Mouse (Mus musculus) layer of hippocampus, adult 8-10 months (tissue): ENCODE data around the gene Gucy1a1. TPM values are rescaled to one million over a fixed set of nuclear protein-coding genes. Genes with fewer than 3 reads are reported as not detected.
A peak's percentile ranks its signal among the peaks of the same experiment; 100 is the strongest.
"Not testable (repeated sequence)": the region's sequence is repeated elsewhere in the genome, so short reads cannot be mapped to it uniquely, and the experiment has no call there.

Source experiments
- DNase-seq, 2 experiments: peaks; one replicate each; pipeline ENCODE4 v3.0.0; 2022; ENCODE audit warnings: low spot score in 2 of 2
- total RNA-seq, 4 experiments: library from RNA; stranded (reverse); gene quantifications; 2 replicates each; pipeline ENCODE4 v1.2.4; 2022

Gene Gucy1a1
- 10 to 100 TPM; 19.4 to 21.8 (median 20.4) TPM for total RNA-seq

DNA sequence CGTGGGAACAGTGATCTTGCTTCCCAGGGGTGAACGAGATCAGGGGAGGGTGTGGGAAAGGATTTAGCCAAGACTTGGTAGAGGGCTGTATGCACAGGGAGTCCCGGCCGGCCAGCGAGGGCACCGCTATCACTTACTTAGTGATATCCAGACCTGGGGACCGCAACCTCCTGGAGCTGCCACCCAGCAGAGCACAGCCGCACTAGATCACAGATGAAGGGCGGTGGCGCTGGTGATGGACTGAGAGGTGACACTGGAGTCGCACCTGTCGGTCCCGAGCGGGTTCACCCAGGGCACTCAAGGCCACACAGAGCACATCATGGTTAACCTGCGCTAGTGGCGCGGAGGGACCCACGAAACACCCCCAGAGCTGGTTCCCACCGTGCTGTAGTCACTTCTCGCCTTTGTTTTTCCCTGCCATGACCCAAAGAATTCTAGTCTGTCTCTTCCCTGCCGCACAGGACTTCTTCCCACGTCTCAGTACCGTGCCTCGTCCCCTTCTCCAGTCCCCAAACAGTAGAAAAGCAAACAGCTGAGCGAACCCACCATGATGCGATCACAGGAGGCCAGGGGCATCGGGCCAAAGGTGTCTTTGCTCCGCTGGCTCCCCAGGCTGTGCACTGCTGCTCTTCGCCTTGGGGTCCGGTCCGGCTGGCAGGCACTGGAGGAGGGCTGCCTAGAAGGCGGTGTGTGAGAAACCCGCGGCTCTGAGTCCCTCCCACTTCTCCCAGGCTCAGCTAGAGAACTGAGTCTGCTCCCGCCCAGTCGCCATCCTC, at the start of gene Gucy1a1:
Gene Gucy1a1, minus strand, starts transcription at position 664 of the 776 bp plus-strand sequence.
- DNase-seq, result peak; percentile 24 to 38

DNA sequence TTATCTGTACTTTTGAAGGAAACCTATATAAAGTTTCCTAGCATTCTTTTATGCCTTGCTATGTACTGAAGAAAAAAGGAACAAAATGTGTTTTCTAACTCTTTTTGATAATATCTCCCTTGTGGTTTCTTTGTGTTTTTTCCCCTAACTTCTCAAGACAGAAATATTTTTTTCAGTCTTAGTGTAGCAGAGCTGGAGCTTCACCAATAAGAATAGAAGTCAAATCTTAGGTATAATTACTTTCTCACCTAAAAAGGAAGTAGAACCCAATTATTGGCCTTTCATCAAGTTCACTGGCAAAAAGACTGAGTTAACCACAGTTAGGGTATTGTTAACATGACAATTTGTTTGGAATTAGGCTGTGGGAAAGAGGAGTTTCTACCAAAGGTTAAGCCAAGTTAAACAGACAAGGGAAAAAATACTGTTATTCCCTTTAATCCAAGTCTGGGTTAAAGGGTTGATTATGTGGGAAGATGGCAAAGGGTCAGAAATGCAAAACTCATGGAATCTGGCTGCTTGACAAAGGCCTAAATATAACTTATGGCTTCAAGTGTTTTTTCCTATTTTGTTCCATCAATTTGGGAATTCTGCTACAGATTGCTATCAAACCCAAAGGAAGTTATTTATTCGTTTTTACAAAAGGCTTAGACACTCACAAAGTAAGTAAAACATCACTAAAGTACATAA, 46.1 kb upstream of the Gucy1a1 start:
- no peak for DNase-seq

DNA sequence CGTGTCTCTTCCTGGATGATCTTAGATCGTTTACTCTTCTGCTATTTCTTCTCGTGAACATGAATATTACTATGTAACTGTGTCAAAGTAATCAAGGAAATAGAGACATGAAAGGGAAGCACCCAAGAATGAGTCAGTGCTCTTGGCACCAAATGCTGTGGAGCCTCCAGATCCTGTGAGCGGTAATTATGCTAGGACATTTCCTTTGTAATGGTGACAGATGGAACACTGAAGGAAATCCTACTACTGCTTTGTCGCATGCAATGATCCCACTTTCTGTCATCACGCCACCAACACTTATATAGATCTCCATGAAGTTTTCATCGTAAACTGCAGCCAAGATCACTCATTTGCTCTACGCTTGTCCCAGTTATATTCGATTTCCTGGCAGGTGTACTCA, 40.0 kb upstream of the Gucy1a1 start:
- peak; percentile 8 to 23 for DNase-seq

DNA sequence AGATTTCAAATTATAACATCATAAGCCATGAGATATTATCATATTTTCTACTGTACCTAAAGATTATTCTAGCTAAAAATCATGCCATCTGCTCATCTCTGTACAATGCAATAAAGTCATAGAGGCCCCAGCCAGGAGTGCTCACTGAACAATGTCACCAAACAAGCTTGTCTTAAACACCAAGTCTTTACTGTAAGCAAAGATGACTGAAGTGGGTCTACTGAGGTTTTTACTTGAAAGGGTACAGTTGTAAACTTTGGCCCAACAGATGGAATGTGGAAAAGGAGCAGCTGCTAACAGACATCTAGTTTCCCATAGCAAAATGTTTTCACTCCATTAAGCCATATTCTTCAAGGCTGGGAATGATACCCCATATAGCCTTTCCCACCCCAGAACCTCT, 35.9 kb upstream of the Gucy1a1 start:
- no peak for DNase-seq

DNA sequence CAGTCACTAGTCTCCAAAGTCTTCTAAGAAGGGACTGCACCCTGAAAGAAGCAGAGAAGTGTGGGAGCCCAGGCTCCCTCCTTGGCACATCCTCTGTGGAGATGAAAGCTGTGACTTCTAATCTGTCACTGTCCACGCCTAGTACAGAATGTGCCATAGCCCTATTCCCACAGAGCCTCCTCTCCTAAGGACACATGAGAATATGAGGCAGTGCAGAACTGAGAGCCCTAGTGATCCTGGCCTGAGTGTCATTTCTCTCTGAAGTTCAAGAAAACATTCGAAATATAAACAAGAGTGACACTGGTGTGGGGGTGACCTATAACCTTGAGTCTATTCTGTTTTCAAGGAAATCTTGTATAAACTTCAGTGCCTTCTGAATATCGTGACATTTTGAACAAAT, 34.7 kb upstream of the Gucy1a1 start:
- no peak for DNase-seq

DNA sequence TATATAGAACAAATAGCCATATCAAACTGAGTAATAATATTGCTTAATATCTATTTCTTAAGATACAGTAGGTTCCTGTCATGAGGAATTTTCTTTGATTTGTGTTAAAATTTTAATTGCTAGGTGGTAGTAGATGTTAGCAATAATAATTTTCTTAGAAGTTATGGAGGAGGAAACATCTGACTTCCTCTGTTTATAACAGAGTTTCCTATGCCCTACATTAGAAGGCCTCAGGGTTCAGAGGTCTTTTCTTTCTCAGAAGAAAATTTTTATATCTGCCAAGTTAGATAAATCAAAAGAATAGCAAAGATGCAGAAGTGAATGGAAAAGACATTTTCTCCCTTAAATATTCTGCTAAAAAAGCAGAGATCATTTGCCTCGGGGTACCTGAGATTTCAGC, 29.9 kb upstream of the Gucy1a1 start:
- DNase-seq, result no peak

DNA sequence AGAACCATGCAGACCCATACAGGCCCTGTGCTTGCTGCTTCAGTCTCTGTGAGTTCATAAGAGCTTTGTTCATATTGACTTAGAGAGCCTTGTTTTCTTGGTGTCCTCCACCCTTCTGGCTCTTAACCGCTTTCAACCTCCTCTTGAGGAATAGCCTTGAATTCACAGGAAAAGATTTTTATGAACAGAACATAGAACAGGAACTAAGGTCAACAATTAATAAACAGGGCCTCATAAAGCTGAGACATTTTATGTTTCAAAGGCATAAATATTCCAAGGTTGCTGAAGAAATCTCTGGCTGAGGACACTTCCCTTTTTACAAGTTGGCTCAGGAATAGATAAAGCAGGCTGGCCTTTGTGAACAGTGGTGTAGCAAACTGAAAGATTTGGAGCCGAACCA, 21.5 kb upstream of the Gucy1a1 start:
- DNase-seq, result no peak

DNA sequence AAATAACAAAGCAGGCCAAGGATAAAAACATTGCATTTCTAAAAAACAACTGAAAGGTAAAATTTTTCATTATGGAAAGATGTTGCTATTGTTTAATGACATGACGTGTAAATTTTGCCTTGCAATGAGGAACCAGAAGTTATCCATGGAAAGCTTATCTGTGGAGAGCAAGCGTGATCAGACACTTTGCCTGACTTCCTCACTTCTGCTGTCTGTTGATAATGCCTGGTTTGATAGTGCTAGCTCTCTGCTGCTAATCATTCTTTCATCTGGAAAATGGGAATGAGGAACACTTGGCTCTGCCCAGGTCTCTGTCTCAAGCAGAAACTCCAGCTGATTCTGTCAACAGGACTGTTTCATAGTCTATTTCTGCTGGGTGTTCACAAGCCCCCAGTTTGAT, 20.3 kb upstream of the Gucy1a1 start:
- no peak for DNase-seq

DNA sequence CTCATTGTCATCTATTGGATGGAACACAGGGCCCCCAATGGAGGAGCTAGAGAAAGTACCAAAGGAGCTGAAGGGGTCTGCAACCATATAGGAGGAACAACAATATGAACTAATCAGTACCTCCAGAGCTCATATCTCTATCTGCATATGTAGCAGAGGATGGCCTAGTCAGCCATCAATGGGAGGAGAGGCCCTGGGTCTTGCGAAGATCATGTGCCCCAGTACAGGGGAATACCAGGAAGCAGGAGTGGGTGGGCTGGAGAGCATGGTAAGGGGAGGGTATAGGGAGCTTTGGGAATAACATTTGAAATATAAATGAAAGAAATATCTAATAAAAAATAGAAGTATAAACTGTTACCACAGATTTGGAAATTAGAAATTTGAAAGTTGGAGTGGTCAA, 17.4 kb upstream of the Gucy1a1 start:
- DNase-seq, result not testable (repeated sequence)

DNA sequence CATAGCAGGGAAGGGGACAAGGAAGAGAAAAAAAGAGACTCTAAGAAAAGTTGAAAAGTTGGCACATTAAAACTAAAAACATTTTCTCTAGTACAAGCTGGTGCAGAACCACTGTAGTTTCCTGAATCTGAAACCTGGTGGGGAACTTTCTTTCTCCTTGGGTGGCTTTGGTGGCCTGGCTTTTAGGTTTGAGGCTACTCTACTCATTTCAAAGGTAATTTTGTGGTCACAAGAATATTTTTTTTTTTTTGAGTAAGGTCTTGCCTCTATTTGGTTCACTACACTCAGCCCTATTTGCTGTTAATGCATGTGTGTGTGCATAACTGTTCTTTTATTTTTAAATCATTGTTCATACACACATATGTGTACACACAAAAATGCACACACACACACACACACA, 389 bp upstream of the Gucy1a1 start:
- no peak for DNase-seq

DNA sequence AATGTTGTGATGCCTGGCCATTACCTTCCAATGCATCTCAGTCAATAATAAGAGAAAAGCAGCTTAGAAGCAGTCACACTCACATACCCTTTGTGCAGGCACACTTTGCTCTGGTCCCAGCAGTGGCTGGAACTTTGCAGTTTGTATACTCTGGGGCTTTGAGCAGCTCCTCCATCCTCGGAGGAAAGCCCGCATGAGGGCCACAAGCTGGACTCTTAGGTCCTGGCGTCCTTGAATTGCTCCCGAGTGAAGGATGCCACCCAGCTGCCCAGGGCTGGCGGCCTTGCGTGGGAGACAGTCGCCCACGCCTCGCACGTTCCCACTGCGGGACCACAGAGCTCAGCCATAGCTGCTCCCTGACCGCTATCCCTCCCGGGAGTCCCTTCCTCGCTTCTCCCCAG, 864 bp downstream of the Gucy1a1 start:
- DNase-seq, result no peak

DNA sequence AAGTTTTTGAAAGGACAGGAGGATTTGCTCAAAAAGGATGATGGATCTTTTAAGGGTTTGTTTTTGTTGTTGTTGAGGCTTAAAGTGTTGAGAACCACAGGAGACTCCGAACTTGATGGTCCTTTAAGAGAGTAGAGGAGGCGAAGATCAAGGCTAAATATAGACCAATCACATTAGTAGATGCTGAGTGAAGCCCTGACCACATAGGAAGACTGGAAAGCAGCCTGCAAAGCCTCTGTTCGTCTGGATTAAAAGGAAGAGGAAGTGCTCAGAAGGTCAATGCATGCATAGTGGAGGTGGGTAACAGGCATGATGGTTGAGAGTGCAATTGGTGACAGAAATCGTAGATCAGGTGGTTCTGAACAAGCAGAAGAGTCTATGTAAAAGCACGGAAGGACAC, 4.8 kb downstream of the Gucy1a1 start:
- no peak for DNase-seq

DNA sequence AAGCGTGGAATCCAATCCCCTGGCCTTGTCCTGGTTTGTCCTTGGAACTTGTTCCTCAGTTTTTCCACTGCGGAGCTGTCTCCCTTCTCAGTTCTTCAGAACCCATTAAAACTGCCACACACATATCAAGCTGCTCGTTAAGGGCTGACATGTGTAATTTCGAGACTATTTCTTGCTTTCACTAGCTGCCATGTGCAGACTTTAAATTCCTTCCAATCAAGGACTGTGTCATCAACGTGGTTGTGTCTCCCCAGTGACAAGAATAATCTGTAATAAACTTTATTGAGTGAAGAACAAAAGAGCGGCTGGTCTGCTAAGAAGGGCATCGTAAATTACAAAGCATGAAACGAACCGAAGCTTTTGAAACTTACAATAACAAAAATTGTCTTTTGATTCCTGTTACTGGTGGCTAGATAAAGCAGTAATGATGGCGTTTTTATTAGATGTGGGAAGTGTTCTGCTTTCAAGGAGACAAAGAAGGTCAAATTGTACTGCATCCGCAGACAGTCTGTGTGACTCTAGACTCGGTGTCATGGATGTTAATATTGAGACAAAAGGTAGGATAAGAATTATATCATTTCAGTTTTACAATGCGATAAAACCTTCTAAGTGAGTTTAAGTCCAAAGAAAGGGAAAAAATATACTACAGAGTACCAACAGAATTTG, 7.5 kb downstream of the Gucy1a1 start:
- DNase-seq, result no peak

DNA sequence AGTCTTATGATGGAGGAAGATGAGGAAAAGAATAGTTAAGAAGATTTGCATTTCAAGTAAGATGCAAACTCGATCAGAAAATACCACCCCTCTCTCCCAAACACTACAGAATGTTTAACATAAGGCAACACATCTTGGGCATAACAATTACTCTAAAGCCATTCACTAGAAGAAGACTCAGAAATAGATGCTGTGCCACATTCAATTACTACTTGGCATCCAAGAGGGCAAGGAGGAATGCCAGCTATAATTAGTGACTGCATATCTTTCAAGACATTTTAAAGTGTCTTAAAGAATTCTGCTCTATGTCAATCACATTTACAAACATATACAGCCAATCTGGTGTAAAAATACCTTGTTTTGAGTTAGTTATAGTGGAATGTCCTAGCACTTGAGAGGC, 10.1 kb downstream of the Gucy1a1 start:
- no peak for DNase-seq

DNA sequence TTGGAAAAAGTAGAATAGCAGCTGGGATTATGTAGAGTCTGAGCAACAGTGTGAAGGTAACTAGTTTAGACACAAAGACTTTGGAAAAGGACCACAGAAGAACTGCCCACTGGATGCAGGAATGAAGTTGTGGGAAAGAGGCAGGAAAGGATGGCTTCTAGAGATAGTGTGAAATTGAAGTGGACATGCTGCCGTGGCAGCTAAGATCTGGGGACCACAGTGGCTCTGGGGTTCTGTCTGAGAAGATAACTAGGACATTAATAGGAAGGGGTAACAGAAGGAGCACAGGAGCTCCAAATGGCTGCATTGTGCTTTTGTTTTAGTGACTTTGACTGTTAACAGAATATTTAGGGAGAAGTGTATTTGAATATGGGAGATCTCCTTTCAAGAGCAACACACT, 16.3 kb downstream of the Gucy1a1 start:
- no peak for DNase-seq

DNA sequence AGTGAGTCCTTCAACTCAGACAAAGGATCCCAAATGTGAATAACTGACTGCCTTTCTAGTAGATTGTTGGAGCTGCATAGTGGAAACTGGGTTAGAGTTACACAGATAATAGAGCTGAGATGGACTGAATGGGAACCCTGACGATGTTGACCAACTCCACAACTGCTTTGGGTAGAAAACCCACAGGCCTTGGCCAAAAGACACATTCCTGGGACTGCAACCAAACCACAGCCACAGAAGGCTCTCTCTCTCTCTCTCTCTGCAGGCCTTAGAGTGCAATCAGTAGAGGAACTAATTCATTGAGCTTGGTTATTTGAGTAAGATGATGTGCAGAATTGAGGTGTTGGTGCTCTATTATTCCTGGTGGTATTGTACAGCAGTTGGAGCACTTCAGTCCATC, 21.0 kb downstream of the Gucy1a1 start:
- no peak for DNase-seq

DNA sequence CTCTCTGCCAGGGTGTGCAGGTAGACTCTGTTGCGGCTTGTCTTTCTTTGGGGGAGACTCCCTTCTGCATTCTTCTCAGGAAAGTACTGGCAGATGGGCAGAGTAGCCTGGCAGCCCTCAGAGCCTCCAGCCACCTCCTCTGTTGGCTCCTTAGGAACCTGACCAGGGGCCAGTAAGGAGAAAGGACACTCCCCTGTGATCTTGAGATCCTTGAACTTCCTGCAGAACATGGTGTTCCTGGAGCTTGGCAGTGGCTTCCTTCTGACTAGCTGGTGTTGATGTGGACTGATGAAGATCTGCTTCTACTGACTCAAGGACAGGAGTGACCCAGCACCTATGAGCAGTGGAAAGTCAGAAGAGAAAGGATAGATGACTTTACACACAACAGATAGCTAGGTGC, 26.7 kb downstream of the Gucy1a1 start:
- no peak for DNase-seq

DNA sequence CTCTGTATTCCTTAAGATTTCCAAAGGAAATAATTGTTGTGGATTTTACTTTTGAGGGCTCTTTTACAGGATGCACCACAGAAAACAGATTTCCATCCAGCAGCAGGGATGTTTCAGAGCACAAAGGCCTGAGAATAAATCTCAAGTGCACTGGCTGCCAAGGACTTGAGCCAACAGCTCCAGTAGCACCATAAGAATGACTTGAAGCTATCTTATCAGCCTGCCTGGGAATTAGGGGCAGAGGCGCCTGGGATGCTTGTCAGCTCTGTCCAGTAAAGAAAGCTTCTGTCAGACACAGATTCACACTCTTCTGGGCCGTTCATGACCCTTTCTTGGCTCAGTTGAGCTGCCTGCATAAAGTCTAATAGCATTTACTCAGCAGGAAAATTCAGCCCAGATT, 33.1 kb downstream of the Gucy1a1 start:
- DNase-seq, result no peak

DNA sequence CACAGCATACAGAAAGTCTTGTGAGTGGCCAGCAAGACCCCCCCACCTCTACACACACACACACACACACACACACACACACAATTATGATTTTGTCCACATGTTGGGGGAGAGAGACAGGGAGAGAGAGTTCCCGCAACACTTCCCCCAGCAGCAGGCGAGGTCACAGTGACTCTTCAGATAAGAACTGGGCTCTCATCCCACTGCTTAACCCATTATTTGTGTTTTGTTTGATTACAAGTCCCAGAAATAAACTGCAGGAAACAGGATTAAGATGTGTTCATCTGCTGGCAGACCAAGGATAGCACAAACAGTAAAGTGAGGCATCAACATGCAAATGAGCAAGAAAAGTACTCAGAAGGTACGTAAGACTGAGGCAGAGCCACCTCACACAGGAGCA, 33.6 kb downstream of the Gucy1a1 start:
- no peak for DNase-seq

DNA sequence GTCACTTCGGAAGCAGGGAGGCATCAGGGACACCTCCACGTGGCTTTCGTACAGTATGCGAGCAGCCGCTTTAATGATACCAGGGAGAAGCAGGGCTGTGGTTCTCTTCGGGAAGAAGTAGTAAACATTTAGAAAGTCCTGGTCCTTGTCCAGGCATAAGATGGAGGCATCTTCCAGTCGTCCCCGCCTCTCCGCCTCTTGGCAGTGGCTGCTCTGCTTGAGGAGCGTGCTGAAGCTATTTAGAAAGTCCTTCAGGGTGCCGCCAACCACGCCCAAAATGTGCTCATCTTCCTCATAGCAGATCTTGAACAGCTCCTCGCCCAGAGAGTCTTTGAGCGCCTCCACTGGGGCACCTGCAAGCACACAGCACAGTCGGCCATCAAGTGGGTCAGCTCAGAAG, 36.6 kb downstream of the Gucy1a1 start:
- DNase-seq, result no peak

DNA sequence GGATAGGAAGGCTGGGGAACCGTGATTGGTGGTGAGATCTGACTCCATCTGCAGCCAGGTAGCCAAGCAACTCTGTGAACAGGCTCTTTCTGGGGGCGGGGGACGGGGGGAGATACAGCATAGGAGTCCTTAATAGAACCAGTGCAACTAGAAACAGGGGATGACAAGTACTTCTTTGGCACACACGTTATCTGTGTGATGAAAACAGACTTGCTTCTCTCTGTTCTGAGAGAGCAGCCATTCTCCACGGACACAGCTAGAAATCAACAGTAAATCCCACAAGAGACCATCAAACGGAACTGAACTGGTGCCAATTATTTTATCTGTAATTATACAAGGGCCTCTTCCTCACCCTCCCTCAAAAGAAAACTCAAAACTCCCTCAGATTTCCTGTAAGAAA, 41.4 kb downstream of the Gucy1a1 start:
- DNase-seq, result no peak

DNA sequence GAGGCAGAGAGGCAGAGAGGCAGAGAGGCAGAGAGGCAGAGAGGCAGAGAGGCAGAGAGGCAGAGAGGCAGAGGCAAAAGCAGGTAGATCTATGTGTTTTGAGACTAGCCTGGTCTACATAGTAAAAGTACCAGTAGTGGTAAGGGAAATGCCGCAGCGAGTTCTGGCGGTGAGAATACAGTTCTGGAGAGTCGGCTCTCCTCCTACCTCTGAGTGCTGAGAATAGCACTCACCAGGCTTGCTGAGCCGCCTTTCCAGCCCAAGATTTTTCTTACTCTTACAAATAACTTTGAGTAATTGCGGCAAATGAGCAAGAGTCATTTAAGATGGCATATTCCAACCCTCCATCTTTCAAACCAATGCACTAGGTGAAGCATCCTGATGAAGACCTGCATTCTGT, 46.5 kb downstream of the Gucy1a1 start:
- no peak for DNase-seq

DNA sequence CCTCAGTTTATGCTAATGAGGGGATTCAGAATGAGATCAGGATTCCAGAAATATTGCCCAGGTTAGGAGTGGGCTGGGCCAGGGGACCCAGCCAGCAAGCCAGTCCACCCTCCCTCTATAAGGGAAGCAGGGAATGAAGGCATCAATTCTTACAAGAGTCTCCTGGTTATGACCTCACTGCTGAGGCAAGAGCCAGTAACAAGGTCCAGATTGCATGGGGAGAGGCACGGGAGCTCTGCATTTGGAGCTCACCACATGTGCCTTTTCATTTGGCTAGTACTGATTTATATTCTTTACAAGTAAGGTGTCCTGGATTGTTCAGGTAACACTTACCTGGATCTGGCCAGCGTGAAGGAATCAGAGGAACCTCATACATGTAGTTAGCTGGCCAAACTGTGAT, 48.8 kb downstream of the Gucy1a1 start:
- DNase-seq, result no peak
